Mouse (Mus musculus): ENCODE measurements around the gene Gm45713.
"Not testable (repeated sequence)": the region's sequence is repeated elsewhere in the genome, so short reads cannot be mapped to it uniquely, and the experiment has no call there.

Gene Gm45713

DNA sequence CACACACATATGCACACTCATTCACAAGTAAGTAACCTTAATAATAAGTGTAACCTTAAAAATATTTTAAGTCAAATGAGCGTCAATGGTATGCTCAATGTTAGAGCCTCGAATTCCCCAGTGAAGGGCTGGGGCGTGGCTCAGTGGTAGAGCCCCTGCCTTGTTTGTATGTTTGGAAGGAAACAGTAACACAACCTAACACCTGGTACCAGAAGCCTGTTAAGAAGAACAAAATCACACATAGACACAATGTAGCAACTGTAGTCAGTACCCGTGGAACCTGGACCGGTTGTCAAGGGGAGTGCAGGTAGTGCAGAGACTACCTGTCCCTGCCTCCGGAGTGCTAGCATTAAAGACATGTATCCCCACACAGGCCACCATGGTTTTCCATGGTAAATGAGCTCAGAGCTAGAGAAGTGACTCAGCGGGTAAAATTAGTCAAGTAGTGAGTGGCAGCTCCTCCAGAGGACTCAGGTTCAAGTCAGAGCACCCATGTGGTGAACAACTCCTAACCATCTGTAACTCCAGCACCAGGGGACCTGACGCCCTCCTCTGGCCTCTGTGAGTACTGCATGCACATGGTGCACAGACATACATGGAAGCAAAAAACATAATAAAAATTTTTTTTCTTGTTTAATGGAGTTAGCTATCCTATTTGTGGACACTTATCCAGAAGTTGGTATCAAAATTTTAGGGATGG is 37.3 kb downstream of the Gm45713 start:
- DNase-seq (ENCODE audit: low read depth, low spot score), result no peak

DNA sequence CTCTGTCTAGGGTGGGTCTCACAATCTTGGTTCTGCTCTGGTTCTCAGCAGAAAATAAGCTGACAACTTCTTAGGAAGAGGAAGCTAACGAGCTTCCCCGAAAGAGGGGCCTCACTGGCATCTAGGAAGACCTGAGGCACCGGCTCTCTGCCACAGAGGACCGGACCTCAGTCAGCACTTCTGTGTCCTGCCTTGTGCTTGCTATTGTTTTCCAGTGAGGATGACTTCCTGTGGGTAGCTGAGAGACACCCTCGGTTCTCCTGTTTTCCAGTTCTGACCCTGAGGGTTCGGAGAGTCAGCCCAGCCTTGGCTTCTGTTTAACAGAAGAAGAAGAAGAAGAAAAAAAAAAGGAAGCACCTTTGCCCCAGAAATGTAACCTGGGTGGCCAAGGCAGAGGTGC is 38.6 kb downstream of the Gm45713 start:
- DNase-seq (ENCODE audit: low read depth, low spot score), result no peak

DNA sequence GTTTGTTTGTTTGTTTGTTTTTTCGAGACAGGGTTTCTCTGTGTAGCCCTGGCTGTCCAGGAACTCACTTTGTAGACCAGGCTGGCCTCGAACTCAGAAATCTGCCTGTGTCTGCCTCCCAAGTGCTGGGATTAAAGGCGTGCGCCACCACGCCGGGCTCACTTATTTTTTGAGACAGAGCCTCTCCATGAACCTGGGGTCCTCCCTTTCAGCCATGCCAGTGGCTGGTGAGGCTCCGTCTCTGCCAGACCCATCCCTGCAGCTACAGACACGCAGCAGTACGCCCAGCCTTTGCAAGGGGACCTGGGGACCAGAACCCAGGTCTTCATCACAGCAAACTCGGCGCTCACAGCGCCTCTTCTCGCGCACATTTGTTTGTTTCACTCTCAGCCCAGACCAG is 40.1 kb downstream of the Gm45713 start:
- DNase-seq (ENCODE audit: low read depth, low spot score), result not testable (repeated sequence)

DNA sequence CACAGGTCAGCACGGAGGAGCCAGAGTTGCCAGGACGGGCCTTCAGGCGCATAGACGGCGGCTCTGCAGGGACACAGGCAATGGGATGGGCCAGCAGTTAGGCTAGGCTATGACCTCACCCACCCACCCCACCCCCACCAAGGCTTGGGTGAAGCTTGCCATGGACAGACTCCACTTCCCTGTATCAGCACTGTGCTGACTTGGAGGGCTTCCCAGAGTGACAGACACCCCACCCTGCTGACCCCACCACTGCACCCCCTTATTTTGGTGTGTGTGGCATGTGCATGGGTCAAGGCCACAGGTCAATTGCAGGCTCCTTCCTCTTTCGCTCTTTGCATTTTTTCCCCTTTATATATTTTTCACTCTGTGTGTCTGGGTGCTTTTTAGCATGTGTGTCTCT is 40.7 kb downstream of the Gm45713 start:
- DNase-seq (ENCODE audit: low read depth, low spot score), result no peak

DNA sequence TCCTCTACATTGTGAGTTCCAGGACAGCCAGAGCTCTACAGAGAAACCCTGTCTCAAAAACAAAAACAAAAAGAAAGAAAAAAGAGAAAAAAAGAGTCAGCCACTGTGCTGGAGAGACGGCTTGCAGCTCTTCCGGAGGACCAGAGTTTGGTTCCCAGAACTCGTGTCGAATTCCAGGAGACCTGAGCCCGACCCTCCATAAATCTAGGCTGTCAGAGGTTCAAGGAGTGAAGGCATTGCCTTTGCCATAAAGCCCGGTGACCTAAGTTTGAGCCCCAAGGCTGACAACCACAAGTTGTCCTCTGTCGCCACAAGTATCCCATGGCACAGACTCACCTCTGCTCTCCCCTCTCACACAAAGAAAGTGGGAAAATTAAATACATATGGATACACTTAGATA is 41.9 kb downstream of the Gm45713 start:
- DNase-seq (ENCODE audit: low read depth, low spot score), result no peak

DNA sequence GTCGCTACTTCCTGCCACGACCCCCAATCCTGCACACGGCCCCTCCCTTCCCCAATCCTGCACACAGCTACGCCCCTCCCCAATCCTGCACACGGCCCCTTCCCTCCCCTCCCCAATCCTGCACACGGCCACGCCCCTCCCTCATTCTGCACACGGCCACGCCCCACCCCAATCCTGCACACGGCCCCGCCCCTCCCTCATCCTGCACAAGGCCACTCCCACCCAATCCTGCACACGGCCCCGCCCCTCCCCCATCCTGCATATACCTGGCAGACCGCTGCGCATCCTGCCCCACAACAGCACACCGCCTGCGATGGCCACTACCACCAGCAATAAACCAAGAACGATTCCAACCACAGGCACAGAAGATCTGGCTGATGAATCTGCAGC is 42.5 kb downstream of the Gm45713 start:
- DNase-seq (ENCODE audit: low read depth, low spot score), result no peak

DNA sequence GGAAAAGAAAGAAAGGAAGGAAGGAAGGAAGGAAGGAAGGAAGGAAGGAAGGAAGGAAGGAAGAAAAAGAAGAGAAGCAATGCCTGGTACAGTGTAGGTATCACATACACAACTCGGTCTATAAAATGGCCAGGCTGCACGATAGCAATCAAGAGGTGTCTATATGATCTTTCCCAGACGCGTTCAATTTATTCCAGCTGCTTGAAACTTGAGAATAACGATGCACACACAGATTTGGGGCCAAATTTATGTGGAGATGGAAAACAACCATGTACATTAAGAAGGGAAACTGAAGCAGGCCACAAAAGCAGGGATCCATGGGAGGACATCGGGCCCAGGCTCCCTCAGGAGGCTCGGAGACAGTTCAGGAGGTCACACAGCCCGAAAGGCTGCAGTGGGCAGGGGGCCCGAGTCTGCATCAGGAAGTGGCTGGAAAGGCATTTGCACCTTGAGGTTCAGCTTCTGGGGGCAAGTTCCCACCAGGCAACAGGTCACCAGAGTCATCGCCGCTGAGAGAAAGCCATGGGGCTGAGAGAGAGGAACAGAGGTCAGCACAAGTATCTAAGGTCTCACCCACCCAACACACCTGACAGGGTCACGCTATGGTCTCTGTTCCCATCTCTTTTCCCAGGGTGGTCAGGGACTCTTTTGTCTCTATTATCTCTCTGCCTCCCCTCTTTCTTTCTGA is 43.1 kb downstream of the Gm45713 start:
- DNase-seq (ENCODE audit: low read depth, low spot score), result no peak

DNA sequence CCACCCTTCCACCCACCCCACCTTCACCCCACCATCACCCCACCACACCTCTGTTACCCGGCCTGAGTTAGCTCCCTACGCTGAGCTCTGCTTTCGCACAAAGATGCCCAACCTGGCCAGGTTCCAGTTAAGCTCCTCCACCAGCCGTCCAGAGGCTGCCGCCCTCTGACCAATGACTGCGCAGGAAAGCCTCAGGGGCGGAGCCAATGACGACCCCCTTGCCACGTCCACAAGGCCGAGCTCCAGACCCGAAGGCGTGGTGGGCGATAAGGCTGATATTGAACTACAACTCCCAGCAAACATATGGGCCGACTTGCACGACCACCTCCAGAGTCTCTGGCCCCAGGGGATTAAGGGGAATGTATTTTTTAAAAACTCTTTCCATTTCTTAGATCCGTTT is 44.0 kb downstream of the Gm45713 start, which contains the start of gene Rcn3:
Gene Rcn3 (minus strand): TSS at position 174 of the 400 bp plus-strand sequence.
- DNase-seq (ENCODE audit: low read depth, low spot score), result peak; percentile 90

DNA sequence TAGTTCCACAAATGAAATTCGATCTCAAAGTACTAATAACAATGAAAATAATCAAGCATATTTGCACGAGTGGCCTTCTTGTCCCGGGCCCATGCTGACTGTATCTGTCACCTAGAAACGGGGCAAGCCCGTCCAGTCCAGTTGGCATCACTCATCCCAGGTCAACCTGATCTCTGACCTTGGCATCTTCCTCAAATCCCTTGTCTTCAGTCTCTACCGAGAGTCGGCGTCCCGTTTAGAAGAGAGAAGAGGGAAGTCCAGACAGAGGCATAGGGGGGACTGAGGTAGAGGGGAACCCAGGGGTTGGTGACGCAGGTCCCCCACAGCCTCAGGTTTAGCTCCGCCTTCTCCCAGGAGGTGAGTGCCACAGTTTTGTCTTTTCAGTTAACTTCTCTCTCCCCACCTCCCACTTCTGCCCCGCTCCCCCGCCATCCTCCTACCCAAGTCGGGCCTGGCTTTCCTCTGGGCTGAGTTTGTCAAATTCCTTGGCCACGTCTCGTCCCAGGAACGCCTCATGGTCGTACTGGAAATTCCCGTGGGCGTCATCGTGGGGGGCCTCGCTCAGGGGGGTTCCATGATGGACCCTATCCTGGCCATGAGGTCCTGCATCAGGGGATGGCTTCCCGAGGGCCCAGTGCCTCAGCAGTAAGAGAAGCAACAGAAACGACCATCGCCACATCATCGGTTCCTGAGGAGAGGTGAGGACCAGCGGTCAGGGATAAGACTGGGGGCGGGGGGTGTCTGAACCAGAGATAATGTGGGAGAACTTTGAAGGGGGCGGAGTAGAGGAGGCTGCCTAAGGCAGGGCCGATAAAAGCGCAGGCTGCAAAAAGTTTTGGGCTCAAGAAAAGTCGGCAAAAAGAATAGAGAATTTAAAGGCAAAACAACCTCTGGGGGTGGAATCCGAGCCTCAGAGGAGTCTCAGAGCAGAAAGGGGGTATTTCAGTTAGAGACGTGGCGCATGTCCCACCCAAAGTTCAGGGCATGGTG is 44.7 kb downstream of the Gm45713 start:
- no peak for DNase-seq (ENCODE audit: low read depth, low spot score)

DNA sequence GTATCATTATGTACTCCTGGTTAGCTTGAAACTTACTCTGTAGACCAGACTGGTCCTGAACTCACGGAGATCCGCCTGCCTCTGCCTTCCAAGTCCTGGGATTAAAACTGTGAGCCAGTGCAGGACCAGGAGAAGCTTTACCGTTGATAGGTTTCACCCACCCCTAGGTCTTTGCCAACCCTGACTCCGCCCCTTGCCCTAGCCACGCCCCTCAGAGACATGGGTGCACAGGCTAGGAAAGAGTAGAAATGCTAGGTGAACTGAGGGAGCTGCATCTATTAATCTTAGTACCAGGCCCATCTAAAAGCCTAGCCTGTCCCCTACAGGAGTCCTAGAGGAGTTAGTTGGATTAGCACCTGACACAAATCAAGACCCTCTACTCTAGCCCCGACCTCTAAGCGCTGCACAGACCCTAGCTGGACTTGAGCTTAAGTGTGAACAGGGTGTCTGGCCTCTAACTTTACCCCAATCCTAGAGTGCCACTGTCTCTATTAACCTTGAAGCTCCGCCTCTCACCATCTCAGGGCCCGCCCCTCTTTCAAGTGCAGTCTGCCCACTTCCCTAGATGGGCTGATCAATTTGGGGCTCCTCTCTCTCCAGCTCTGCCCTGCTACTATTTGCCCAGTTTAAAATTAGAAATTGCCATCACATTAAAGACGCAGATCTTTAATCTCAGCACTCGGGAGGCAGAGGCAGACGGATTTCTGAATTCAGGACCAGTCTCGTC is 45.6 kb downstream of the Gm45713 start:
- no peak for DNase-seq (ENCODE audit: low read depth, low spot score)

DNA sequence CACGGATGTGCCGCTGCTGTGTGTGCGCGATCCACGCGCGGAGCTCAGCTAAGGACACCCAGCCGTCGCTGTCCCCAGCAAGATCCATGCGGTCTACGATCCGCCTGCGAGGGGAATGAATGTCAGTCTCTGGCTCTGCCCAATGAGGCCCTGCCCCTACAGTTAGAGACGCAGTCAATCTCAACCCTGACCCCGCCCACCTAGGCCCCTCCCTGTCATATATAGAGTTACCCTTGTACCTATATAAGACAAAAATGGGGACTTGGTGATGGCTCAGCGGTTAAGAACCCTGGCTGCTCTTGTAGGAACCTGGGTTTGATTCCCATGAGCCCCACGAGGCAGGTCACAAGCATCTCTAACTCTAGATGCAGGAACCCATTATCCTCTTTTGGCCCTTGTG is 47.4 kb downstream of the Gm45713 start:
- no peak for DNase-seq (ENCODE audit: low read depth, low spot score)

DNA sequence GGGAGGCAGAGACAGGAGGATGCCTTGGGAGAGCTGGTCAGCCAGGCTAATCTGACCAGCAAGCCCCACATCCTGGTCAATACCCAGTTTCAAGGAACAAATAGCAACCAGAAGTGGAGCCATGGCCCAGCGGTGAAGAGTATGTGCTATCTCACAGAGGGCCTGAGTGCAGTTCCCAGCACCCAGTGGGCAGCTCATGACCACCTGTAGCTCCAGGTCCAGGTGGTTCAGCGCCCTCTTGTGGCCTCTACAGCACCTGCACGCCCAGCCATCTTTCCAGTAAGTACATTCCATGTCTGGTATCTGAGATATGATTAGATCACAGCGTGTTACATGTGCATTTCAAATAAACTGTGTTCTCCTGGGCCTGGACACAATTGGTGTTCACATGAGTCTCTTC is 49.9 kb downstream of the Gm45713 start:
- no peak for DNase-seq (ENCODE audit: low read depth, low spot score)

DNA sequence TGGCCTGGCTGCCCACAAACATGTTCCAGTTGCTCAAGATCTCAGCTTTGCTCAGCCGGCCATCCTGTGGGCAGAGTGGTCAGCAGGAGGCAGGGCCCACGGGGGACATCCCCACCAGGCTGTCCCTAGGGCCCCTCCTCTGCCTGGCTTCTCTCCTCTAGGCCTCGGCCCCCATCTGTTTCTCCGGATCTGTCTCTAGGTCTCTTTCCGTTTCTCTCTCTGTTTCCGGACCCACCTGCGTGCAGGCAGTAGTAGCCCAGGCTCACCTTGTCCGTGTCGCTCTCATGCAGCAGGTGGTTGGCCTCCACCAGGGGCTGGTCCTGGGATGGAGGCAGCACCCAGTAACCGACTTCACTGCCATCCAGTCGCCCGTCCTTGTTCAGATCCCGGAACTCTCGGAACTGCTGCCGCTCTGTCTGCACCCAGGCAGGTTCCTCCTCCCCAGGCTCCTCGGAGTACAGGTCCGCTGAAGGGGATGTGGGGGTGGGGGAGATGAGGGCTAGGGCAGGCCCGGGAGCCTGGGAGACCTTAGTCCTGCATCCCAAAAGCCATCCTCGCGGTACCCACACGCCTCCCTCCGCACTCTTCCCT is 52.6 kb downstream of the Gm45713 start:
- no peak for DNase-seq (ENCODE audit: low read depth, low spot score)

DNA sequence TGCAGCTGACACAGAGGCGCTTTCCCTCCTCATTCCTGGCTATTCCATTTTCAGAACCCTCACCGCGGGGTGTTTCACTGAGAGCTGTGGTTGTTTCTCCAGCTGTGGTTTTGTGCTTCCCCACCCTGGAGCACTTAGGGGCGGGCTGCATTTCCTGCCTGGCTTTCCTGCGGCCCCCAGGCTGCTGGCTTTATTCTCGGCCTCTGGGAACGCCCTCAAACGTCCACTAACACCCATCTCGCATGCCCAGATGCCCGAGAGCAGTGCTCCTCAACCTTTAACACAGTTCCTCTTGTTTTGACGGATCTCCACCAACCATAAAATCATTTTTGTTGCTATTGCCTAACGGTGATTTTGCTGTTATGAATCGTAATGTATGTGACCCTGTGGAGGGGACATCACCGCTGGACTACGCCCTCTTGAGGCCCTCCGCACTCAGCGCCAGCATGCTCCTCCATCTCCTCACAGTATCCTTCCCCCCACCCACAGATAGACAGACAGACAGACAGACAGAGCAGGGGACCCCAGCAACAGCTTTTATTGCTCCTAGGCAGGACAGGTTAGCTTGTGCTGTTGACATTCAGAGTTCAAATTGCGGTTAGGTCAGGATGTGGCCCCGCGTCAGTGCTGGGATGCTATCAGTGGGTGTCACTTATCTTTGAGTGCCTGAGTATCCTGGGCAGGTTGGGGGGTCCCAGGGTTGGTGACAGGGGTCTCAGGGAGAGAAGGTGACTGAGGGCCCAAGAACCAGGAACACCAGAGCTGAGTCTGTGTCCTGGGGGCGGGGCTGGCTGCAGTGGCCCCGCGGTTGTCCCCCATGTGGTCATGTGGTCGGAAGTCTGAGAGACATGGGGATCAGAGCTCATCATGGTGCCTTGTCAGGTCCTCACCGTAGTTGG is 53.4 kb downstream of the Gm45713 start:
- DNase-seq (ENCODE audit: low read depth, low spot score), result no peak

DNA sequence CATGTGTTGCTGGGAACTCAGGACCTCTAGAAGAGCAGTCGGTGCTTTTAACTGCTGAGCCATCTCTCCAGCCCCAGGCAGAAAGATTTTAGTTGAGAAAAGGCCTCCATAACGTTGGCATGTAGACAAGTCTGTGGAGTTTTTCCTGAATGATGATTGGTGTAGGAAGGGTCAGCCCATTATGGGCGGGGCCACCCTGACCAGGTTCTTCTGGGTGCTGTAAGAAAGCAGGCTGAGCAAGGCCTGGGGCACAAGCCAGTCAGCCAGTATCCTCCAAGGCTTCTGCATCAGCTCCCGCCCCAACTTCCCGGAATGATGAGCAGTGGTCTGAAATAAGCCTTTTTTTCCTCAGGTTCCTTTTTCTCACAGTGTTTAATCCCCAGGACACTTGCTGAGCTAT is 55.0 kb downstream of the Gm45713 start:
- no peak for DNase-seq (ENCODE audit: low read depth, low spot score)

DNA sequence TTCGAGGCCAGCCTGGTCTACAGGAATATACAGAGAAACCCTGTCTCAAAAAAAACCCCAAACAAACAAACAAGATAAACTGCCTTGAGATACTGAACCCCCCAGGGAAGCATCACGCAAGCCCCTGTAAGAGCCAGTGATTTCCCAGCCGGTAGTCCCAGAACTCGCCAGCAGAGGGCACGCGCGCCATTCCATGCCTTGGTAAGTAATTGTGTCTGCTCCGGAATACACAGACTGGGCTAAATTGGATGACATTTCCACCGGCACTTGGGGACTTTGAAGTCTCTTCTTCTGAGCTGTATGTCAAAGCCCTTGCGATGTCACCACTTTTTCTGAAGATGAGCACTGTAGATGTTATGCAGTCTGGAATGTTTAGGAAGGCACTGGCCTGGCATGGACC is 56.2 kb downstream of the Gm45713 start:
- DNase-seq (ENCODE audit: low read depth, low spot score), result peak; percentile 84

DNA sequence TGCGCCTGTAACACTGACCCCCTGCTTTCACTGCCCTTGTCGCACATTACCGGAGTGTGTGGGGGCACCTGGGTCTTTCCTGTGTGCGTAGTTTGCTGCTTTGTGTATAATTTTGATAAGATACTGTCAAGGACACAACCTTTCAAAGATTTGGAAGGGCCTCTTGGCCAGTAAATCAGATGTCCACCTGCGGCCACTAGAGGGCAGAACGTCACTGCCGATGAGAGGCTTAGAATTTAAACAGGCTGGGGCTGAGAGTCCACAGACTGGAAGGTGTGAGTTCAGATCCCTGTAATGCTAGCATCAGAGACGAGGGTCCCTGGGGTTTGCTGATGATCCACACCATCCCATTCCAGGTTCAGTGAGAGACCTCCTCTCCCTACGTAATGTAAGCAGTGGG is 57.5 kb downstream of the Gm45713 start:
- DNase-seq (ENCODE audit: low read depth, low spot score), result peak; percentile 66

DNA sequence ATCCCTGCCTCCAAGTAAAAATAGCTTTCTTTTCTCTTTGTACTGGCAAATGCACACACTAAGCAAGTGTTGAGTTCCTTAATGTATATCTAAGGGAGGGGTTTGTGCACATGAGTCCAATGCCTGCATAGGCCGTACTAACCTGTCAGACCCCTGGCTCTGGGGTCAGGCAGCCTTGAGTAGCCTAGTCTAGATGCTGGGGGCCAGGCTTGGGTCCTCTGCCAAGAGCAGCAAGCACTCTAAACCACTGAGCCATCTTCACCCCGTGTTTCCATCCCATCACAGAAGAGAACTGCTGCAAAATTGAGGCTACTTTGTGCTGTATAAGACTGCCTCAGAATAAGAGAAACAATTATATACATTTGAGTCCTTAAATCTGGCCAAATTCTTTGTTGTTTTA is 58.2 kb downstream of the Gm45713 start:
- DNase-seq (ENCODE audit: low read depth, low spot score), result no peak

DNA sequence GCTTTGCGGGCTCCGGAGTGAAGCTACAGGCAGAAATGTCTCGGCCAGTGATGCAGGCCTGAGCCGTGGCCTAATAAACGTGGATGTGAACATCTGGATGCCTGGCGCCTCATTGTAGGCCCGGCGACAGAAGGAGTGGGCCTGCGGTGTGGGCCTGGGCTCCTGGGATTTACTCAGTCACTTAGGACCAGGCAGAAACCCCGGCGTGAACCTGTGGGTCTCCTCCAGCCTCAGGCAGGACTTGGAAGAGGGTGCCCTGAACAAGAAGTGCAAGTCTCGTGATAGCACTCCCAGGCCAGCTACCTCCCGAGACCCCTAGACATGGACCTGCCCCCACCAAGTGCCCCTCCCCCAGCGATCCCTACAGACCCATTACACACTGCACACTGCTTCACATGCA is 58.7 kb downstream of the Gm45713 start:
- no peak for DNase-seq (ENCODE audit: low read depth, low spot score)

DNA sequence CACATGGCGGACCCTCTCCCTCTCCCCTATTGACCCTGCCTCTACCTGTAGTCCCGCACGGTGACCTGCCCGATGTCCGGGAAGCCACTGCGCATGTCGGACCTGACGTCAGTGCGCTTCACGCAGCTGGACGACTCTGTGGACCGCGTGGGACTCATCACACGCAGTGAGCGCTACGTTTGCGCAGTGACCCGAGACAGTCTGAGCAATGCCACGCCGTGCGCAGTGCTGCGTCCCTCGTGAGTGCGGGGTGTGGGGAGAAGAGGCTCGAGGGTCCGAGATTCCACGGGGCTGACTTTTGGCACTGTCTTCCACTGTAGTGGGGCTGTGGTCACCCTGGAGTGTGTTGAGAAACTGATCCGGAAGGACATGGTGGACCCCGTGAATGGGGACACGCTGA is 59.5 kb downstream of the Gm45713 start:
- no peak for DNase-seq (ENCODE audit: low read depth, low spot score)

Data from embryo, embryonic 11.5 days (tissue).